Mouse (Mus musculus): Measurements from ENCODE around the gene Lmo3.

GRCm38 (mm10) chr6:138398836-138399235, 182.9 kb downstream of the Lmo3 start:
- TF ChIP-seq CTCF (IDR thresholded peaks at IDR 0.05; ENCODE audit: borderline replicate concordance, insufficient read depth, low read depth, low read length) = no peak
- no peak for TF ChIP-seq POLR2A (IDR thresholded peaks at IDR 0.05; ENCODE audit: borderline replicate concordance, insufficient read depth, low read length)
